Comparison of ENCODE assay signal across 8 mouse cellular contexts in the genomic region with DNA sequence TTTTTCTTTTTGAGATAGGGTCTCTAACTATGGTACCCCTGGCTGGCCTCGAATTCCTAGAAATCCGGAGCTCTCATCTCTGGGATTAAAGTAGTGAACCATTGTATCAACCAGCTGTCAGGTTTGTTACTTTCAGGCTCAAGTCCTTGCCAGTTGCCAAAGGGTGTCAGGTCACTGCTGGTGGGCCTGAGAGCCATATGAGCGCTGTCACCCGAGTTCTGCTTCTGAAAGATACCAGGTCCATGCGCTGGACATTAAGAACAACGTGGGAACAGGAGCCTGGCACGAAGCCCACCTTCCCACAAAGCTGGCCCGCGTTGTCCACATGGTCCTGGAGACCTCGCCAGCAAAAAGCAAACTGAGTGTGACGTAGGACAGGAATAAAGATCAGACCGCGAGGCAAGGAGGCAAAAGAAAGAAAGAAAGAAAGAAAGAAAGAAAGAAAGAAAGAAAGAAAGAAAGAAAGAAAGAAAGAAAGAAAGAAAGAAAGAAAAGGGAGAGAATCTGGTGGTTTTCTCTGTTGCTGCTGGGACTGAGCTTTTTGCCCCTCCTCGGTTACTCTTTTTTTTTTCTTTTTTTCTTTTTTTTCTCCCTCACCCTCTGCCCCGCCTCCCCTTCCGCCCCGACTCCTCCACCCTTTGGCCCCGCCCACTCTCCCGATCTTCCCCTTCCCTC. TPM values are rescaled to one million over a fixed set of nuclear protein-coding genes. Genes with fewer than 3 reads are reported as not detected.
DNase-seq lines count a peak whose midpoint lies in the region; ATAC-seq and TF ChIP-seq lines count a peak whose summit lies in the region.

No protein-coding gene starts in this region.

- no peaks in the 10 kb centered on the region for H3K9me3 ChIP-seq in hindbrain, postnatal 0 days (ENCODE audit: low read length)
- H3K9me3 ChIP-seq in midbrain, embryonic 10.5 days (replicated peaks) = no peaks in the 10 kb centered on the region

- H3K36me3 ChIP-seq in hindbrain, postnatal 0 days (ENCODE audit: insufficient read depth, low read length) = peaks cover 31% of the 10 kb centered on the region
- peaks cover 36% of the 10 kb centered on the region for H3K36me3 ChIP-seq in midbrain, embryonic 10.5 days

- peak overlapping the region; percentile 92; the same call in 1 of the 2 replicates for H3K27ac ChIP-seq in hindbrain, postnatal 0 days
- peak overlapping the region; percentile 84 for H3K27ac ChIP-seq in midbrain, embryonic 10.5 days (replicated peaks)

- 3% methylated on average over 18 of the region's 19 CpGs for WGBS in hindbrain, postnatal 0 days
- WGBS in midbrain, embryonic 10.5 days = 4% methylated on average over 19 of the region's 19 CpGs

- TF ChIP-seq CTCF in hindbrain, postnatal 0 days (IDR thresholded peaks at IDR 0.05; ENCODE audit: low read depth) = no peak

- H3K9ac ChIP-seq in hindbrain, postnatal 0 days (replicated peaks; ENCODE audit: low read length) = 0 out of 2 replicates have a peak overlapping the region, but pooled peaks have one; percentile 3

- peak overlapping the region; percentile 75 for H3K4me2 ChIP-seq in hindbrain, postnatal 0 days (ENCODE audit: low read depth, low read length)

- H3K4me1 ChIP-seq in hindbrain, postnatal 0 days (ENCODE audit: insufficient read depth, low read length) = peaks cover 14% of the 10 kb centered on the region; the same call in 1 of the 2 replicates
- peaks cover 42% of the 10 kb centered on the region for H3K4me1 ChIP-seq in midbrain, embryonic 10.5 days

- intact Hi-C loops in left cerebral cortex, postnatal 36 days (cut with DNase I) = no loop called here

- no peaks in the 10 kb centered on the region for H3K27me3 ChIP-seq in hindbrain, postnatal 0 days (ENCODE audit: insufficient read depth, low read length)
- no peaks in the 10 kb centered on the region for H3K27me3 ChIP-seq in midbrain, embryonic 10.5 days (ENCODE audit: low read depth, poor library complexity, severe bottlenecking)

- ATAC-seq in CD4-positive, CD25-positive, alpha-beta regulatory T cell, adult 4 months = no peak
- no peak for ATAC-seq in hindbrain, postnatal 0 days

- DNase-seq in CD4-positive, CD25-positive, alpha-beta regulatory T cell, adult 2 months (ENCODE audit: low read depth, low spot score) = peak; percentile 47
- peak; percentile 44 to 72 for DNase-seq in cerebellum, postnatal 4 days (ENCODE audit: low spot score in 2 of 2)
- peak; percentile 54 to 72 for DNase-seq in gastrocnemius, adult 8-10 months (ENCODE audit: low spot score in 2 of 2)
- DNase-seq in hindbrain, postnatal 0 days (ENCODE audit: low spot score) = peak; percentile 77
- DNase-seq in left cerebral cortex, postnatal 36 days (ENCODE audit: low spot score in 2 of 2) = peak; percentile 35 to 41
- DNase-seq in midbrain, embryonic 10.5 days (ENCODE audit: low spot score) = peak; percentile 41
- peak; percentile 42 to 73 for DNase-seq in spleen, postnatal 4 days (ENCODE audit: low spot score in 2 of 2)

- H3K4me3 ChIP-seq in hindbrain, postnatal 0 days (ENCODE audit: low read length) = peak overlapping the region; percentile 88
- peak overlapping the region; percentile 79 for H3K4me3 ChIP-seq in midbrain, embryonic 10.5 days

RNA-seq across cellular contexts. Expression of gene Nadk, which starts 0.7 kb away (rescaled TPM):
- 10 to 100 TPM; 64.7 to 81.5 TPM for polyA plus RNA-seq in CD4-positive, CD25-positive, alpha-beta regulatory T cell, adult 4 months (2017; shearing (Covaris generic))
- 10 to 100 TPM; 10.8 to 19.0 (median 15.8) TPM for total RNA-seq in gastrocnemius, adult 8-10 months (2022)
- total RNA-seq in hindbrain, postnatal 0 days (2014; rRNA removed) = 98.6 and 108 TPM in 2 replicates
- 57.5 and 59.6 TPM in 2 replicates for polyA plus RNA-seq in hindbrain, postnatal 0 days (2015; fragmentation: Nextera tagmentation; extraction: Ambion mirVana)
- 10 to 100 TPM; 56.0 to 59.6 TPM for total RNA-seq in left cerebral cortex, postnatal 36 days (2021)
- 105 and 110 TPM in 2 replicates for polyA plus RNA-seq in midbrain, embryonic 10.5 days (2016; fragmentation: Nextera tagmentation; extraction: Ambion mirVana)

RNA-seq across cellular contexts. Expression of gene Slc35e2, which starts 38.4 kb away (rescaled TPM):
- 1 to 10 TPM; 9.1 to 9.7 TPM for polyA plus RNA-seq in CD4-positive, CD25-positive, alpha-beta regulatory T cell, adult 4 months (2017; shearing (Covaris generic))
- 1 to 10 TPM; 2.8 to 3.8 (median 3.4) TPM for total RNA-seq in gastrocnemius, adult 8-10 months (2022)
- 72.0 and 77.2 TPM in 2 replicates for total RNA-seq in hindbrain, postnatal 0 days (2014; rRNA removed)
- polyA plus RNA-seq in hindbrain, postnatal 0 days (2015; fragmentation: Nextera tagmentation; extraction: Ambion mirVana) = 11.1 and 13.2 TPM in 2 replicates
- total RNA-seq in left cerebral cortex, postnatal 36 days (2021) = 10 to 100 TPM; 49.6 to 52.6 TPM
- polyA plus RNA-seq in midbrain, embryonic 10.5 days (2016; fragmentation: Nextera tagmentation; extraction: Ambion mirVana) = 11.9 and 13.4 TPM in 2 replicates

Comparison
In these comparisons a context has a peak if more than half of its experiments do, and no peak if none do; other contexts are left out.
1. RNA of gene Slc35e2, which starts 38.4 kb away (total RNA-seq): 72.0 to 77.2 TPM in hindbrain, postnatal 0 days and 49.6 to 52.6 TPM in left cerebral cortex, postnatal 36 days; 2.8 to 3.8 TPM in gastrocnemius, adult 8-10 months; every median in the first group is over 10 times any median in the second.
2. Peak in every context shown above with its lines, with median percentiles within 50 percentile points of each other: DNase-seq.